Mouse (Mus musculus) neural tube, embryonic 11.5 days (tissue): ENCODE measurements at regions not wholly inside any gene's neighbourhood (a gene's known extent, or its start where the extent isn't known, plus 50 kb on each side); places are given as distances from the start of the nearest gene placed in this dataset.

Experiments used
- ATAC-seq: fragments of 200-750 bp; cut with Nextera tagmentation; 2 replicates; pipeline ENCODE4 v1.8.0; 2017; ENCODE audit warnings: moderate number of reproducible peaks, mild to moderate bottlenecking, moderate TSS enrichment, moderate library complexity; ENCODE audit not compliant: insufficient read depth, low FRiP score, low TSS enrichment
- DNase-seq: peaks from one replicate; pipeline ENCODE4 v3.0.0-alpha.2; 2015; ENCODE audit warnings: low spot score
- H3K27ac ChIP-seq: fragments of 300-500 bp; sonication (generic); 2 replicates; pipeline ENCODE4 v1.5.1; 2014; ENCODE audit warnings: low read depth, mild to moderate bottlenecking, low read length
- H3K27me3 ChIP-seq: fragments of 300-500 bp; sonication (generic); 2 replicates; pipeline ENCODE4 v1.6.1; 2014; ENCODE audit warnings: mild to moderate bottlenecking, low read length, mixed read lengths; ENCODE audit not compliant: control insufficient read depth, insufficient read depth
- H3K36me3 ChIP-seq: fragments of 300-500 bp; sonication (generic); 2 replicates; pipeline ENCODE4 v1.6.1; 2014; ENCODE audit warnings: mild to moderate bottlenecking, low read length, moderate library complexity, mixed read lengths; ENCODE audit not compliant: control insufficient read depth, insufficient read depth
- H3K4me1 ChIP-seq: fragments of 300-500 bp; sonication (generic); 2 replicates; pipeline ENCODE4 v1.6.1; 2014; ENCODE audit warnings: low read length, mixed read lengths; ENCODE audit not compliant: control insufficient read depth, insufficient read depth
- H3K4me2 ChIP-seq: fragments of 300-500 bp; sonication (generic); 2 replicates; pipeline ENCODE4 v1.6.1; 2014; ENCODE audit warnings: low read depth, mild to moderate bottlenecking, moderate library complexity
- H3K4me3 ChIP-seq: fragments of 300-500 bp; sonication (generic); 2 replicates; pipeline ENCODE4 v1.5.1; 2014; ENCODE audit warnings: low read depth, low read length
- H3K9ac ChIP-seq: fragments of 300-500 bp; sonication (generic); 2 replicates; pipeline ENCODE4 v1.6.1; 2014; ENCODE audit warnings: mild to moderate bottlenecking, low read length
- H3K9me3 ChIP-seq: fragments of 300-500 bp; sonication (generic); 2 replicates; pipeline ENCODE4 v1.6.1; 2016; ENCODE audit warnings: low read length; ENCODE audit not compliant: control insufficient read depth
- WGBS: fragments of 180-500 bp; shearing (Covaris S2); extraction: QIAGEN DNeasy Blood & Tissue Kit; methylation state at CpG from one replicate; pipeline ENCODE4 v1.1.7; 2014; 5-methylcytosine and 5-hydroxymethylcytosine counted together

DNA sequence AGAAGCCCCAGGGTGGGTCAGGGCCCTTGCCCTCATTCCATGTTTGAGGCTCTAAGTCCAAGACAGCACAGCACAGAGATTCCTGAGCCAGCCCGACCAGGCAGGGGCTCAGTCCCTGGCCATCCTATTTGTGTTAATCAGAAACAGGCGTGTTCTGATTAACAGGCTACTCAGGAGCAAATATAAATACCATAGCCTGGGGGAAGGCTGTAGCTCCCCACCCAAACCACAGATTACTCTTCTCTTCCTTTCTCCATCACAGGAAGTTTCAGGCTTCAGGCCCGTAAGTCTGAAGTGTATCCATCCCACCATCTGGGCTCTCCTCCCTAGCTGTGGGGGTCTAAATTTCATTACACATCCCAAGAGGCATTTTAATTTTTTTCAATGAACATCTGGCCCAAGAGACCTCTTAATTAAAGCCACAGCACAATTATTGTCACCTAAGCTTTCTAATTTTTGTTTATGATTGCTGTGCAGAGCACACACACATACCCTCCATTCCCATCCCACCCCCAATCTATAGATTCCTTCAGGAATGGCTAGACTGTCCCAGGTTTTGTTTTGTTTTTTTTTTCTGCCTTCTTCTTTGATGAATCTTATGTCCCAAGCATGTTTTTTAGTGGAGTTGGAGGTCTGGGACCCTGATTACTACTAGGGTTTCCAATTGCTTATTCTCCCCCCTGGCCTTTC, 197.9 kb upstream of the Cdh11 start:
- DNase-seq, result peak; percentile 19
- Histone ChIP-seq H3K4me3 (no peak overlapping the region), H3K4me1 (no peaks in the 10 kb centered on the region; the same call in 1 of the 2 replicates), H3K36me3 (no peaks in the 10 kb centered on the region), H3K4me2 (no peak overlapping the region), H3K9me3 (no peaks in the 10 kb centered on the region), H3K9ac (no peak overlapping the region), H3K27me3 (no peaks in the 10 kb centered on the region), H3K27ac (0 out of 2 replicates have a peak overlapping the region, but pooled peaks have one; percentile 15)
- WGBS, result 26% methylated on average over 3 of the region's 3 CpGs
- no peak for ATAC-seq

DNA sequence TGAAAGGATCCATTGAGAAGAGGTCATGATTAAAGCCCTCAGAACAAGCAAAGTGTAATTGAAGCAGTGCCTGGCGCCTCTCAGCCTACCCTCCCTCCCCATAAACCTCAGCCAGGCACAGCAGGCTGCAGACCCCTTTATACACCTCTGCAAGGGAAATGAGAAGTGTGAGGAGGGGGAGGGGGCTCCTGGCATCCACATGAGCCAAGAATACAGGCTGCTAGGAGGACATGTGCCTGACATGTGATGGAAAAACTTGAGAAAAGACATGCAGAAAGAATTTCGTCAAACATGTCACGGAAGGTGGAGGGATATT, 198.4 kb upstream of the Cdh11 start:
- Histone ChIP-seq H3K36me3 (no peaks in the 10 kb centered on the region), H3K27me3 (no peaks in the 10 kb centered on the region), H3K9me3 (no peaks in the 10 kb centered on the region), H3K4me3 (no peak overlapping the region), H3K9ac (no peak overlapping the region), H3K27ac (no peak overlapping the region), H3K4me1 (no peaks in the 10 kb centered on the region; the same call in 1 of the 2 replicates), H3K4me2 (no peak overlapping the region)
- ATAC-seq (no peak; the same call in 1 of the 2 replicates), DNase-seq (peak; percentile 43)
- WGBS, result 30% methylated on average over 3 of the region's 3 CpGs

- no peak overlapping the region for H3K4me3 ChIP-seq
- DNase-seq (no peak), ATAC-seq (no peak)
- H3K4me2 ChIP-seq, result no peak overlapping the region
- H3K27me3 ChIP-seq, result no peaks in the 10 kb centered on the region
- no peak overlapping the region for H3K9ac ChIP-seq
- 73% methylated on average over 2 of the region's 2 CpGs for WGBS
- H3K9me3 ChIP-seq, result no peaks in the 10 kb centered on the region
- H3K36me3 ChIP-seq, result no peaks in the 10 kb centered on the region
- no peaks in the 10 kb centered on the region for H3K4me1 ChIP-seq
- H3K27ac ChIP-seq, result no peak overlapping the region
Measured at GRCm38 (mm10) chr8:103007284-103007984, 222.0 kb upstream of the Cdh11 start.

DNA sequence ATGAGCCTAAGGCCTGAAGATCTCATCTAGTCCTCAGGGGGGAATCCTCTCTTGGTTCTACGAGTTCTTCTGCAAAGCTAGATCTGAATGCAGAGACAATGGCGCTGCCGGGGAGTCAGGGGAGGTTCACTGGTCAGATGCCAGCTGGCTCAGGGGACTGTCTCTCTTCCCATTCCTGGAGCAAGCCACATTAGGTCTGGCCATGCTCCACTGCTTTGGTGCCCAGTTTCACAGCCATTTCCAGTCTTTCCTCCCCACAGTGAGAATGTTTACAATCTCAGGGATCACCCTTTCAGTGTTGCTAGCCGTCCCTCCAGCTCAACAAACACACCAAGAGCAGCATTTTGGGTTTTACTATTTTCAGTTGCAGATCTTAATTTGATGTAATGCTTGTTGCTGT, 233.7 kb upstream of the Cdh11 start:
- H3K27me3 ChIP-seq, result no peaks in the 10 kb centered on the region
- no peaks in the 10 kb centered on the region for H3K36me3 ChIP-seq
- H3K4me3 ChIP-seq, result no peak overlapping the region
- no peak overlapping the region for H3K27ac ChIP-seq
- no peak overlapping the region for H3K9ac ChIP-seq
- no peak overlapping the region for H3K4me2 ChIP-seq
- no peak for ATAC-seq
- no peaks in the 10 kb centered on the region for H3K4me1 ChIP-seq
- DNase-seq, result no peak
- no peaks in the 10 kb centered on the region for H3K9me3 ChIP-seq
- WGBS, result 72% methylated on average over 4 of the region's 4 CpGs

GRCm38 (mm10) chr8:103023237-103023636, 237.8 kb upstream of the Cdh11 start:
- Histone ChIP-seq H3K27ac (no peak overlapping the region), H3K27me3 (no peaks in the 10 kb centered on the region), H3K4me2 (no peak overlapping the region), H3K4me3 (no peak overlapping the region), H3K36me3 (no peaks in the 10 kb centered on the region), H3K9ac (no peak overlapping the region), H3K4me1 (no peaks in the 10 kb centered on the region), H3K9me3 (no peaks in the 10 kb centered on the region)
- 100% methylated on average over 1 of the region's 1 CpGs for WGBS
- no peak for ATAC-seq
- DNase-seq, result no peak

DNA sequence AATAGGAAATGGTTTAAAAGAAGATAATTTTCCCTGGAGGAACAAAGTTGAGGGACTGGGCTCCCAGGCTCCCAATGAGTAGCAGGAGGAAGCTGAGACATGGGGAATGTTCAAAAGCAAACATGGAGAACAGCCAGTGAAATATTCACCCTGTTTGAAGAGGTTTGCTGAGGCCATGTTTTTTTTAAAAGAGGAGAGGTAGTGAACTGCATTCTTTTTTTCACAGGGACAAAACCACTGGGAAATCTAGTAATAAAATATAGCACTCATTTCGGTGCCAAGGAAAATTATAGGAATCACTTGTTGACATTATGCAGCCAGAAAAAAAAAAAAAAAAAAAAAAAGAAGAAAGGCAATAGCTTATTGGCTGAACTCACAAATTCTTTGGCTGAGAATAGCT, 246.3 kb upstream of the Cdh11 start:
- no peak overlapping the region for H3K9ac ChIP-seq
- H3K4me2 ChIP-seq, result no peak overlapping the region
- H3K9me3 ChIP-seq, result no peaks in the 10 kb centered on the region
- no peak overlapping the region for H3K27ac ChIP-seq
- H3K4me1 ChIP-seq, result no peaks in the 10 kb centered on the region
- H3K4me3 ChIP-seq, result no peak overlapping the region
- 80% methylated on average over 1 of the region's 1 CpGs for WGBS
- no peak for ATAC-seq
- no peak for DNase-seq
- H3K27me3 ChIP-seq, result no peaks in the 10 kb centered on the region
- no peaks in the 10 kb centered on the region for H3K36me3 ChIP-seq

DNA sequence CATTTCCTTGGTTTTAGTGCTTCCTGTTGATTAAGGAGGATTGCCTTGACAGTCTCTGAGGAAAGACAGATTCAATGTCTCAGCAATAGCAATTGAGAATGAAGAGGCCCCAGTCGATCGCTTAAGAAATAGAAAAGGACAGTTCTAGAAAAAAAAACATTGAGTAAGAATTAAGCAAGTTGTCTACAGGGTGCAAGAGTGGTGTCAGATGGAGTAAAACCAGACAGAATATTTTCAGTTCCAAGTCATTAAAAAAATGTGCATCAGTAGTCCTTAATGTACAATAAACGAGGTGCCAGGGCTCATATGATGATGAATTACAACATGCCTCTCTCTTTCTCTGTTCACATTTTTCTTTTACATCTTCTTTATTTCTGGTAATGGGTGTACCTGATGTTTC, 248.5 kb upstream of the Cdh11 start:
- no peaks in the 10 kb centered on the region for H3K4me1 ChIP-seq
- no peaks in the 10 kb centered on the region for H3K9me3 ChIP-seq
- 51% methylated on average over 3 of the region's 3 CpGs for WGBS
- no peak overlapping the region for H3K9ac ChIP-seq
- no peak for DNase-seq
- ATAC-seq, result no peak
- no peaks in the 10 kb centered on the region for H3K27me3 ChIP-seq
- no peak overlapping the region for H3K4me2 ChIP-seq
- H3K36me3 ChIP-seq, result no peaks in the 10 kb centered on the region
- no peak overlapping the region for H3K4me3 ChIP-seq
- H3K27ac ChIP-seq, result no peak overlapping the region

DNA sequence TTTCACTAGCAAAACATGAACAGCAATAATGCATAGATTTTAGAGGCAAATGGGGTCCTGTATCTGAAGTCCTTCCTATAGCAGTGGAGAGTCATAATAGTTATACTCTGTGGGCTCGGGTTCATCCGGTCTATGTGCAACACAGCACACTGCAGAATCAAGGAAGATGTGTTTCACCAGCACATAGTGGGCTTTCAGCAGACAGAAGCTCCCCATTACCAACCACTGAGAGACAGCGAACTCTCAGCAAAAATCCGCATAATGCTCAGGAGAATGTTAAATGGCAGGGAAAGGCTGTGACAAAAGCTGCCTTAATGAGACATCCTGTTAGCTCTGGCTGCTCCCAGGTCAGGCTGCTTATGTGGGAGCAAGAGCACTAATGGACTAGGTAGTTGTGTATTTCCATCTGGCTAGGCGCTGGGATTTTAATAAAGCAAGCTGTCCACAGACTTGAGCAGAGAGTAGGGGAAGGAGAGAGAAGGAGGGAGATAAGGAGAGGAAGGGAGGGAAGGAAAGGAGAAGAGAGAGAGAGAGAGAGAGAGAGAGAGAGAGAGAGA, 286.7 kb upstream of the Cdh11 start:
- H3K27ac ChIP-seq, result no peak overlapping the region
- H3K9me3 ChIP-seq, result no peaks in the 10 kb centered on the region
- DNase-seq (no peak), ATAC-seq (no peak)
- no peaks in the 10 kb centered on the region for H3K4me1 ChIP-seq
- no peak overlapping the region for H3K4me3 ChIP-seq
- WGBS, result 78% methylated on average over 5 of the region's 5 CpGs
- no peaks in the 10 kb centered on the region for H3K36me3 ChIP-seq
- H3K4me2 ChIP-seq, result no peak overlapping the region
- no peak overlapping the region for H3K9ac ChIP-seq
- no peaks in the 10 kb centered on the region for H3K27me3 ChIP-seq

DNA sequence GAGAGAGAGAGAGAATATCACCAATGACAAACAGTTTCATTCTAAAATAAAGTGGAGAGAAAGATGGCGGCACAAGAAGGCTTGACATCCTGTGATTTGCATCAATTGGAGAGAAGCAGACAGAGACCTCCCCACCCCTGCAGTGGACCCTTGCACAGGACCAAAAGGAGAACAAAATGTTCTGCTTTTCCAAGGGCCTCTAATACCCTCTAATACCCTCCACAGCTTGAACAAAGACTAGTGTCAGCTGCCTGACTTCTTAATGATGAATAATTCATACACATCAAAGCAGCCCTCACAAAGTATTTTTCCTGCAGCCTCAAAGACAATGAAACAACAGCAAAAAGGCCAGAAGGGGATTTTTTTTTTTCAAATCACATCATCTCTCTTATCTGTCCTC, 287.2 kb upstream of the Cdh11 start:
- Histone ChIP-seq H3K27me3 (no peaks in the 10 kb centered on the region), H3K4me1 (no peaks in the 10 kb centered on the region), H3K4me2 (no peak overlapping the region), H3K9me3 (no peaks in the 10 kb centered on the region), H3K4me3 (no peak overlapping the region), H3K27ac (no peak overlapping the region), H3K36me3 (no peaks in the 10 kb centered on the region), H3K9ac (no peak overlapping the region)
- WGBS, result 68% methylated on average over 1 of the region's 1 CpGs
- 0 out of 2 replicates have a peak, but pooled peaks have one; percentile 35 for ATAC-seq
- DNase-seq, result no peak
